Mouse (Mus musculus) heart, embryonic 16.5 days (tissue): ENCODE data around the gene Plaur. TPM values are rescaled to one million over a fixed set of nuclear protein-coding genes. Genes with fewer than 3 reads are reported as not detected.

Experiments
- ATAC-seq: fragments of 200-750 bp; cut with Nextera tagmentation; replicated peaks from 2 replicates; pipeline ENCODE4 v1.8.0; 2017; ENCODE audit warnings: moderate number of reproducible peaks; ENCODE audit not compliant: insufficient read depth, low FRiP score; ENCODE audit errors: extremely low read depth
- H3K27ac ChIP-seq: fragments of 300-500 bp; sonication (generic); 2 replicates; pipeline ENCODE4 v1.5.1; 2014; ENCODE audit warnings: mild to moderate bottlenecking, low read length, control low read depth, moderate library complexity
- H3K27me3 ChIP-seq: fragments of 300-500 bp; sonication (generic); 2 replicates; pipeline ENCODE4 v1.6.1; 2014; ENCODE audit warnings: low read length, mixed read lengths; ENCODE audit not compliant: control insufficient read depth, insufficient read depth
- H3K36me3 ChIP-seq: fragments of 300-500 bp; sonication (generic); 2 replicates; pipeline ENCODE4 v1.6.1; 2014; ENCODE audit not compliant: control insufficient read depth, insufficient read depth
- H3K4me1 ChIP-seq: fragments of 300-500 bp; sonication (generic); 2 replicates; pipeline ENCODE4 v1.6.1; 2014; ENCODE audit warnings: low read length, mixed read lengths; ENCODE audit not compliant: control insufficient read depth, insufficient read depth
- H3K4me2 ChIP-seq: fragments of 300-500 bp; sonication (generic); 2 replicates; pipeline ENCODE4 v1.6.1; 2014; ENCODE audit warnings: low read depth, mild to moderate bottlenecking, control low read depth, low read length
- H3K4me3 ChIP-seq: fragments of 300-500 bp; sonication (generic); 2 replicates; pipeline ENCODE4 v1.5.1; 2014; ENCODE audit warnings: mild to moderate bottlenecking, control low read depth, low read length
- H3K9ac ChIP-seq: fragments of 300-500 bp; sonication (generic); 2 replicates; pipeline ENCODE4 v1.6.1; 2014; ENCODE audit warnings: low read length, control low read depth
- H3K9me3 ChIP-seq: fragments of 300-500 bp; sonication (generic); replicated peaks from 2 replicates; pipeline ENCODE4 v1.6.1; 2016; ENCODE audit warnings: low read length; ENCODE audit not compliant: control insufficient read depth
- WGBS: fragments of 180-500 bp; shearing (Covaris S2); extraction: QIAGEN DNeasy Blood & Tissue Kit; methylation state at CpG from one replicate; pipeline ENCODE4 v1.1.7; 2014; 5-methylcytosine and 5-hydroxymethylcytosine counted together
- polyA plus RNA-seq: library from polyadenylated mRNA; unstranded; fragments of >200 nt; fragmentation: Nextera tagmentation; extraction: Ambion mirVana; gene quantifications from 2 replicates; pipeline ENCODE4 v1.2.1, GENCODE M21; 2015

Plaur gene
- polyA plus RNA-seq = 8.1 and 8.8 TPM in 2 replicates

GRCm38 (mm10) chr7:24462388-24463319 lies at the start of gene Plaur:
Gene Plaur, plus strand, starts transcription at chr7:24462484.
- H3K36me3 ChIP-seq = no peaks in the 10 kb centered on the region
- peak within 1 kb of the TSS; percentile 47 for H3K4me3 ChIP-seq
- peak; percentile 25 for ATAC-seq
- peak within 1 kb of the TSS; percentile 61 for H3K4me2 ChIP-seq
- peak within 1 kb of the TSS; percentile 49 for H3K9ac ChIP-seq
- no peaks in the 10 kb centered on the region for H3K27me3 ChIP-seq
- H3K27ac ChIP-seq = peak within 1 kb of the TSS; percentile 69
- H3K9me3 ChIP-seq = no peaks in the 10 kb centered on the region
- peaks cover 11% of the 10 kb centered on the region for H3K4me1 ChIP-seq
- WGBS = 4% methylated on average over 27 of the region's 27 CpGs

- ATAC-seq = 0 out of 2 replicates have a peak, but pooled peaks have one; percentile 38
- Histone ChIP-seq H3K4me2 (no peak overlapping the region), H3K4me3 (no peak overlapping the region), H3K27ac (no peak overlapping the region), H3K36me3 (no peaks in the 10 kb centered on the region), H3K9me3 (no peaks in the 10 kb centered on the region), H3K9ac (no peak overlapping the region), H3K27me3 (no peaks in the 10 kb centered on the region), H3K4me1 (peaks cover 13% of the 10 kb centered on the region)
- WGBS = 69% methylated on average over 3 of the region's 3 CpGs
Observed at GRCm38 (mm10) chr7:24413630-24414029, 48.7 kb upstream of the Plaur start.

- peak overlapping the region; percentile 76 for H3K27ac ChIP-seq
- no peaks in the 10 kb centered on the region for H3K27me3 ChIP-seq
- peak overlapping the region; percentile 60 for H3K9ac ChIP-seq
- H3K36me3 ChIP-seq = no peaks in the 10 kb centered on the region
- peaks cover 18% of the 10 kb centered on the region for H3K4me1 ChIP-seq
- no peaks in the 10 kb centered on the region for H3K9me3 ChIP-seq
- WGBS = 31% methylated on average over 7 of the region's 7 CpGs
- H3K4me2 ChIP-seq = no peak overlapping the region
- no peak overlapping the region for H3K4me3 ChIP-seq
- ATAC-seq = peak; percentile 53
Observed at GRCm38 (mm10) chr7:24415261-24415660, 47.0 kb upstream of the Plaur start.

GRCm38 (mm10) chr7:24419579-24419978 lies 42.7 kb upstream of the Plaur start:
- ATAC-seq = no peak
- WGBS = 77% methylated on average over 8 of the region's 8 CpGs
- H3K9me3 ChIP-seq = no peaks in the 10 kb centered on the region
- no peak overlapping the region for H3K27ac ChIP-seq
- H3K4me3 ChIP-seq = no peak overlapping the region
- 0 out of 2 replicates have a peak, but pooled peaks cover 7% of the 10 kb centered on the region for H3K36me3 ChIP-seq
- H3K27me3 ChIP-seq = no peaks in the 10 kb centered on the region
- H3K4me1 ChIP-seq = peaks cover 26% of the 10 kb centered on the region
- no peak overlapping the region for H3K4me2 ChIP-seq
- H3K9ac ChIP-seq = no peak overlapping the region; the same call in 1 of the 2 replicates

GRCm38 (mm10) chr7:24421648-24422047 lies 40.6 kb upstream of the Plaur start:
- ATAC-seq = no peak
- peaks cover 18% of the 10 kb centered on the region for H3K4me1 ChIP-seq
- H3K9ac ChIP-seq = no peak overlapping the region
- 67% methylated on average over 7 of the region's 7 CpGs for WGBS
- no peak overlapping the region for H3K4me3 ChIP-seq
- no peaks in the 10 kb centered on the region for H3K9me3 ChIP-seq
- no peak overlapping the region for H3K4me2 ChIP-seq
- H3K27ac ChIP-seq = no peak overlapping the region
- 0 out of 2 replicates have a peak, but pooled peaks cover 7% of the 10 kb centered on the region for H3K36me3 ChIP-seq
- no peaks in the 10 kb centered on the region for H3K27me3 ChIP-seq

GRCm38 (mm10) chr7:24422251-24422650 lies 40.0 kb upstream of the Plaur start:
- Histone ChIP-seq H3K9ac (no peak overlapping the region), H3K27ac (no peak overlapping the region), H3K27me3 (no peaks in the 10 kb centered on the region), H3K36me3 (0 out of 2 replicates have a peak, but pooled peaks cover 7% of the 10 kb centered on the region), H3K4me1 (peaks cover 18% of the 10 kb centered on the region), H3K4me3 (no peak overlapping the region), H3K4me2 (no peak overlapping the region), H3K9me3 (no peaks in the 10 kb centered on the region)
- no peak for ATAC-seq
- 77% methylated on average over 8 of the region's 8 CpGs for WGBS

GRCm38 (mm10) chr7:24423107-24423763 lies 39.0 kb upstream of the Plaur start:
- no peaks in the 10 kb centered on the region for H3K9me3 ChIP-seq
- no peak overlapping the region for H3K4me2 ChIP-seq
- H3K9ac ChIP-seq = no peak overlapping the region
- no peak for ATAC-seq
- H3K27ac ChIP-seq = no peak overlapping the region
- H3K27me3 ChIP-seq = no peaks in the 10 kb centered on the region
- H3K4me3 ChIP-seq = no peak overlapping the region
- WGBS = 81% methylated on average over 15 of the region's 15 CpGs
- H3K36me3 ChIP-seq = 0 out of 2 replicates have a peak, but pooled peaks cover 7% of the 10 kb centered on the region
- H3K4me1 ChIP-seq = peaks cover 18% of the 10 kb centered on the region

GRCm38 (mm10) chr7:24423956-24424732 lies 38.1 kb upstream of the Plaur start:
- H3K27ac ChIP-seq = 0 out of 2 replicates have a peak overlapping the region, but pooled peaks have one; percentile 5
- H3K4me3 ChIP-seq = no peak overlapping the region
- H3K4me2 ChIP-seq = no peak overlapping the region
- no peaks in the 10 kb centered on the region for H3K27me3 ChIP-seq
- H3K36me3 ChIP-seq = 0 out of 2 replicates have a peak, but pooled peaks cover 7% of the 10 kb centered on the region
- 54% methylated on average over 12 of the region's 12 CpGs for WGBS
- peaks cover 18% of the 10 kb centered on the region for H3K4me1 ChIP-seq
- ATAC-seq = peak; percentile 81
- no peaks in the 10 kb centered on the region for H3K9me3 ChIP-seq
- no peak overlapping the region for H3K9ac ChIP-seq
